Mouse (Mus musculus): Measurements from ENCODE around the gene Dxo. TPM values are rescaled to one million over a fixed set of nuclear protein-coding genes. Genes with fewer than 3 reads are reported as not detected.
A peak's percentile ranks its signal among the peaks of the same experiment; 100 is the strongest.

Dxo gene
- polyA plus RNA-seq, 1 experiment from 2014 or later = 66.2 TPM

- Histone ChIP-seq H3K27ac (no peak overlapping the region), H3K9me3 (no peaks in the 10 kb centered on the region), H3K4me3 (no peak overlapping the region), H3K4me2 (replicated peaks) (no peak overlapping the region), H3K27me3 (replicated peaks) (no peaks in the 10 kb centered on the region), H3K36me3 (peaks cover 9% of the 10 kb centered on the region), H3K4me1 (no peaks in the 10 kb centered on the region), H3K9ac (no peak overlapping the region)
- WGBS = 69% methylated on average over 13 of the region's 13 CpGs
- no peak for ATAC-seq (ENCODE audit: low FRiP score, low read depth)
Observed at GRCm38 (mm10) chr17:34861704-34862415, 25.0 kb downstream of the Dxo start.

- 73% methylated on average over 8 of the region's 8 CpGs for WGBS
- Histone ChIP-seq H3K4me3 (no peak within 1 kb of the TSS), H3K27ac (no peak within 1 kb of the TSS), H3K9ac (no peak within 1 kb of the TSS), H3K36me3 (0 out of 2 replicates have a peak, but pooled peaks cover 2% of the 10 kb centered on the region), H3K4me1 (no peaks in the 10 kb centered on the region), H3K4me2 (replicated peaks) (no peak within 1 kb of the TSS), H3K9me3 (no peaks in the 10 kb centered on the region), H3K27me3 (replicated peaks) (no peaks in the 10 kb centered on the region)
- ATAC-seq (ENCODE audit: low FRiP score, low read depth) = no peak
Observed at GRCm38 (mm10) chr17:34862416-34863081, 25.7 kb downstream of the Dxo start, which contains the start of gene Cfb. Cfb (minus strand) TSS chr17:34862518.

GRCm38 (mm10) chr17:34865981-34866380 is 29.2 kb downstream of the Dxo start:
- no peaks in the 10 kb centered on the region for H3K9me3 ChIP-seq
- H3K4me3 ChIP-seq = no peak overlapping the region
- WGBS = 69% methylated on average over 7 of the region's 7 CpGs
- ATAC-seq (ENCODE audit: low FRiP score, low read depth) = no peak
- H3K27ac ChIP-seq = no peak overlapping the region
- H3K4me1 ChIP-seq = no peaks in the 10 kb centered on the region
- H3K36me3 ChIP-seq = no peaks in the 10 kb centered on the region
- H3K9ac ChIP-seq = no peak overlapping the region
- no peak overlapping the region for H3K4me2 ChIP-seq (replicated peaks)
- no peaks in the 10 kb centered on the region for H3K27me3 ChIP-seq (replicated peaks)

GRCm38 (mm10) chr17:34874321-34874720 is 37.5 kb downstream of the Dxo start:
- H3K4me2 ChIP-seq (replicated peaks) = no peak overlapping the region
- ATAC-seq (ENCODE audit: low FRiP score, low read depth) = no peak

GRCm38 (mm10) chr17:34879336-34879879 is 42.6 kb downstream of the Dxo start, which contains the start of gene Zbtb12:
Zbtb12 (plus strand) TSS chr17:34879483.
- Histone ChIP-seq H3K9me3 (no peaks in the 10 kb centered on the region), H3K27ac (no peak within 1 kb of the TSS), H3K36me3 (no peaks in the 10 kb centered on the region), H3K9ac (no peak within 1 kb of the TSS), H3K4me1 (no peaks in the 10 kb centered on the region), H3K4me2 (replicated peaks) (no peak within 1 kb of the TSS), H3K27me3 (replicated peaks) (peaks cover 8% of the 10 kb centered on the region), H3K4me3 (no peak within 1 kb of the TSS)
- ATAC-seq (ENCODE audit: low FRiP score, low read depth) = no peak
- 73% methylated on average over 11 of the region's 11 CpGs for WGBS

More at GRCm38 (mm10) chr17:34874321-34874720, 37.5 kb downstream of the Dxo start:
- Histone ChIP-seq H3K36me3 (no peaks in the 10 kb centered on the region), H3K27me3 (replicated peaks) (no peaks in the 10 kb centered on the region), H3K9me3 (no peaks in the 10 kb centered on the region), H3K9ac (no peak overlapping the region), H3K27ac (no peak overlapping the region), H3K4me3 (no peak overlapping the region), H3K4me1 (no peaks in the 10 kb centered on the region)
- WGBS = 94% methylated on average over 6 of the region's 6 CpGs

- H3K4me2 ChIP-seq (replicated peaks) = no peak overlapping the region
- H3K27me3 ChIP-seq (replicated peaks) = peaks cover 8% of the 10 kb centered on the region
- no peak for ATAC-seq (ENCODE audit: low FRiP score, low read depth)
Observed at GRCm38 (mm10) chr17:34881166-34881565, 44.3 kb downstream of the Dxo start.

GRCm38 (mm10) chr17:34881683-34882310 is 45.0 kb downstream of the Dxo start, which contains the start of gene Gm20547:
Gm20547 (minus strand) TSS chr17:34882042.
- Histone ChIP-seq H3K36me3 (no peaks in the 10 kb centered on the region), H3K27me3 (replicated peaks) (peaks cover 8% of the 10 kb centered on the region), H3K4me3 (no peak within 1 kb of the TSS), H3K4me2 (replicated peaks) (peak within 1 kb of the TSS; percentile 37), H3K4me1 (no peaks in the 10 kb centered on the region), H3K27ac (no peak within 1 kb of the TSS), H3K9me3 (no peaks in the 10 kb centered on the region), H3K9ac (0 out of 2 replicates have a peak within 1 kb of the TSS, but pooled peaks have one; percentile 21)
- WGBS = 9% methylated on average over 15 of the region's 15 CpGs
- ATAC-seq (ENCODE audit: low FRiP score, low read depth) = no peak

More at GRCm38 (mm10) chr17:34881166-34881565, 44.3 kb downstream of the Dxo start:
- H3K36me3 ChIP-seq = no peaks in the 10 kb centered on the region
- H3K4me3 ChIP-seq = no peak overlapping the region
- no peak overlapping the region for H3K27ac ChIP-seq
- H3K4me1 ChIP-seq = no peaks in the 10 kb centered on the region
- H3K9me3 ChIP-seq = no peaks in the 10 kb centered on the region
- H3K9ac ChIP-seq = no peak overlapping the region

GRCm38 (mm10) chr17:34883332-34883731 is 46.5 kb downstream of the Dxo start:
- Histone ChIP-seq H3K4me3 (no peak overlapping the region), H3K27me3 (replicated peaks) (peaks cover 8% of the 10 kb centered on the region), H3K9ac (no peak overlapping the region), H3K4me1 (no peaks in the 10 kb centered on the region), H3K36me3 (no peaks in the 10 kb centered on the region), H3K4me2 (replicated peaks) (no peak overlapping the region), H3K9me3 (no peaks in the 10 kb centered on the region), H3K27ac (no peak overlapping the region)
- no peak for ATAC-seq (ENCODE audit: low FRiP score, low read depth)
- WGBS = 66% methylated on average over 3 of the region's 3 CpGs

GRCm38 (mm10) chr17:34884704-34885103 is 47.9 kb downstream of the Dxo start:
- Histone ChIP-seq H3K36me3 (no peaks in the 10 kb centered on the region), H3K4me2 (replicated peaks) (no peak overlapping the region), H3K4me3 (no peak overlapping the region), H3K9ac (no peak overlapping the region), H3K27me3 (replicated peaks) (peaks cover 8% of the 10 kb centered on the region), H3K27ac (no peak overlapping the region), H3K4me1 (no peaks in the 10 kb centered on the region), H3K9me3 (no peaks in the 10 kb centered on the region)
- no peak for ATAC-seq (ENCODE audit: low FRiP score, low read depth)
- WGBS = 87% methylated on average over 6 of the region's 6 CpGs

GRCm38 (mm10) chr17:34885615-34886014 is 48.8 kb downstream of the Dxo start:
- H3K4me2 ChIP-seq (replicated peaks) = no peak overlapping the region
- H3K4me1 ChIP-seq = no peaks in the 10 kb centered on the region
- WGBS = 84% methylated on average over 3 of the region's 3 CpGs
- no peak overlapping the region for H3K27ac ChIP-seq
- H3K27me3 ChIP-seq (replicated peaks) = peaks cover 8% of the 10 kb centered on the region
- no peaks in the 10 kb centered on the region for H3K9me3 ChIP-seq
- H3K36me3 ChIP-seq = no peaks in the 10 kb centered on the region
- H3K9ac ChIP-seq = no peak overlapping the region
- H3K4me3 ChIP-seq = no peak overlapping the region
- no peak for ATAC-seq (ENCODE audit: low FRiP score, low read depth)

- Histone ChIP-seq H3K4me3 (no peak overlapping the region), H3K36me3 (no peaks in the 10 kb centered on the region), H3K27me3 (replicated peaks) (no peaks in the 10 kb centered on the region), H3K4me2 (replicated peaks) (no peak overlapping the region), H3K4me1 (no peaks in the 10 kb centered on the region), H3K9ac (no peak overlapping the region), H3K27ac (no peak overlapping the region), H3K9me3 (no peaks in the 10 kb centered on the region)
- ATAC-seq (ENCODE audit: low FRiP score, low read depth) = no peak
- 89% methylated on average over 5 of the region's 5 CpGs for WGBS
Observed at GRCm38 (mm10) chr17:34887942-34888341, 51.1 kb downstream of the Dxo start.

Measured in neural tube, embryonic 12.5 days (tissue).